Mouse (Mus musculus): ENCODE data around the gene Nqo1.

The Nqo1 gene

GRCm38 (mm10) chr8:107405935-107406334 is 2.9 kb upstream of the Nqo1 start:
- no peak for DNase-seq (ENCODE audit: low read depth, low spot score)

DNA sequence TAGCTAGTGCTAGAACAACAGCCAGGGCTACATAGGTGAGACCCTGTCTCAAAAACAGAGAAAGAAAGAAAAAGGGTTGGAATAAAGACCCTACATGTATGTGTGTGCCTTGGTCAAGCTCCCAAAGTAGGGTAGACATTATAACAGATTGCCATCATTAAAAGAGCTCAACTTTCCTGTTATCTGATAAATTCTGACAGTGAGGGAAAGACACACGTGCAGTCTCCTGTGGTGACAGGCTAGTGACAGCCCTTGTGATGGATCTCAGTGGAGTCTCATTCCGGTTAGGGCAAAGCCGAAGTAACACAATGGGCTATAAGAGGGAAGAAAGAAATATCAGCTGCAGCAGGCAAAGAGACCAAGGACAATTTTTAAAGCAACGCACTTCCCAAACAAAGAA is 1.1 kb upstream of the Nqo1 start:
- DNase-seq (ENCODE audit: low read depth, low spot score) = peak; percentile 61

GRCm38 (mm10) chr8:107401866-107402265 is 1.1 kb downstream of the Nqo1 start:
- DNase-seq (ENCODE audit: low read depth, low spot score) = no peak

DNA sequence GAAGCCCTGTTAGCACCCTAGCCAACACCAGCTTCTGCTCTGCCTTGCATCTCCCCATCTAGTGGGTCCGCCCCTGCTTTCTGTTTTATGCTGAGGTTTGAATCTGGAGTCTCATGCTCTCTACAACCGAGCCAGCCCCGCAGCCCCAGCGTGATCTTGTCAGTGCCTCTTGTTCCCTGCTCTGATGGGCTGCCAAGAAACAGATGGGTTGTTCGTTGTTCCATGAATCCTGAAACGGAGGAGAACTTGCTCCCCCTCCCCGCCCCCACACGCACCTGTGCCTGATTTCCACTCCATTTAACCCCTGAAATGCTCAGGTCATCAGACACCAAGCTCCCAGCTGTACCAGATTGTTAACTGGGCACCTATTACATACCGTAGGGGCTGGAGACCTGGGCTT is 3.5 kb downstream of the Nqo1 start:
- no peak for DNase-seq (ENCODE audit: low read depth, low spot score)

- no peak for DNase-seq (ENCODE audit: low read depth, low spot score)
Measured at GRCm38 (mm10) chr8:107397665-107398064, 5.3 kb downstream of the Nqo1 start.

DNA sequence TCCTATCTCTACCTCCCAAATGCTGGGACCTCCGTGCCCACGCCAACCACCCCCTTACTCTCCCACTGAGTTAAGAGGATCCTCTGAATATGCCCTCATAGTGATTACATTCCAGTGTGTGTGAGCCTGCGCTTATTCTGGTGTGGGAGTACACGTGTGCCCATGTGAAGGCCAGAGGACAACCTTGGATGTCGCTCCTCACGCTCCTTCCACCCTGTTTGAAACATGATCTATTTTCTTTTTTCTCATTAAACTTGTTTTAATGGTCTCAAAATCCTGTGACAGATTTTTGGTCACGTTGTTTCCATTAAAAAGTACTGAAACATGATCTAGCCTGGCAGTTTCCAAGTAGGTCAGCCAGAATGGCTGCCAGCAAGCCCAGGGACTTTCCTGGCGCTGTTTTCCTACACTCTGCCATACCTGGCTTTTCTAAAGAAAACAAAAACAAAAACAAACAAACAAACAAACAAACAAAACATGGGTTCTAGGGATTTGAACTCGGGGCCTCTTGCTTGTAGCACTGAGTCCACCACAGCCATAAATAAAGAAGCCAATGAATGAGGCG is 6.8 kb downstream of the Nqo1 start:
- DNase-seq (ENCODE audit: low read depth, low spot score) = no peak

DNA sequence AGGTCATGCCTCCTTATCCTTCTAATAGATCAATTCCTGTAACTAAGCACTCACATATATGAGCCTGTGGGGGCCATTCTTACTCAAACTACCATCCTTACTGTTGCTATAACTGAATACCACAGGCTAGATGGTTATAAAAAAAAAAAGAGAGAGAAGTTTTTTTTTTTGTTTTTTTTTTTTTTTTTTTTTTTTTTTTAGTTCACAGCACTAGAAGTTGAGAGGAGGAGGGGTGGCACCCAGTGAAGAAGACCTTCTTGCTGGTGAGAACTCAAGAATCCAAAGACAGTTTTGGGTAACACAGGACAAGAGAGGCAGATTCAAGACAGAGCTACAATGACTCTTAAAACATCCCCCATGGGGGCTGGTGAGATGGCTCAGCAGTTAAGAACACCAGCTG is 7.6 kb downstream of the Nqo1 start:
- no peak for DNase-seq (ENCODE audit: low read depth, low spot score)

- no peak for DNase-seq (ENCODE audit: low read depth, low spot score)
Measured at GRCm38 (mm10) chr8:107391136-107391516, 11.9 kb downstream of the Nqo1 start.

DNA sequence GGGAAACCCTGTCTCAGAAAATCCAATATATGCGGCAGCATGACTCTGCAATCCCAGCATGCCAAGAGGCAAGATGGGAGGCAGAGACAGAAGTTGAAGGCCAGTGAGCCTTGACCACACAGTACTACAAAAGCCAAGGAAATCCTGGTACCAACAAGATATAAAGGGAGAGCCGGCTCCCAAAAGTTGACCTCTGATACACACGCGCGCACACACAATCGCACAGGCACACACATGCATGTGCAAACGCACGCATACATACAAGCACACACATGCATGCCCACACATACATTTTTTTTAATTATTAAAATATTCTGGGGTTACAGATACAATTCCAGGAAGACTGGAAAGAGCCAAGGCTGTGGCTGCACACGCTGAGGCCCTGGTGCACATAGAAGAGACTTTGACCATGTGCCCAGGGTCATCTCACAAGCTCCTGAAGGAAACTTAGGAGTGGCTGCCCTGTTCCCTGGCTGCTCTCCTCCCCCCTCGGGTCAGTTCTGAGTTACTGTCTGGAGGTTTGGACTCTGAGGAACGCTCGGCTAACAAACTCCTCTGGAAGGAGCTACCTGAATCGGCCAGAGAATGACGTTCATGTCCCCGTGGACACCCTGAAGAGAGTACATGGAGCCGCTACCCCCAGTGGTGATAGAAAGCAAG is 12.4 kb downstream of the Nqo1 start:
- no peak for DNase-seq (ENCODE audit: low read depth, low spot score)

DNA sequence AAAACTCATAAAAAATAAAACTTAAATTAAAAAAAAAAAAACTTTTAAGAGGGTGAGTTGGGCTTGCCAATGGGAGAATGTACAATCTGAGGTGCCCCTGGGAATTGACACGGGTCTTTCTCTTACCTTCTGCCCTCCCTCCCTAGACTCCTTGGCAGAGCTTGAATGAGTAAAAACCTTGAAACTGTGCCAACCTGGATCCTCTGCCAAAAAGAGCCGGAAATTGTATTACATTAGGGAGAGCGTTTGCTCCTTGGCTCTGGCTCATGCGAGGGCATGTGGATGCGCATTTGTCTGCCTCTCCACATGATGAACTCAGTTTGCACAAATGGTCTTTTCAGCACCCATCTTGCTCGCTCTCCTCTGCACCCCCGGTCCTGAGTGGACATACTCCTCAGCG is 13.4 kb downstream of the Nqo1 start:
- no peak for DNase-seq (ENCODE audit: low read depth, low spot score)

DNA sequence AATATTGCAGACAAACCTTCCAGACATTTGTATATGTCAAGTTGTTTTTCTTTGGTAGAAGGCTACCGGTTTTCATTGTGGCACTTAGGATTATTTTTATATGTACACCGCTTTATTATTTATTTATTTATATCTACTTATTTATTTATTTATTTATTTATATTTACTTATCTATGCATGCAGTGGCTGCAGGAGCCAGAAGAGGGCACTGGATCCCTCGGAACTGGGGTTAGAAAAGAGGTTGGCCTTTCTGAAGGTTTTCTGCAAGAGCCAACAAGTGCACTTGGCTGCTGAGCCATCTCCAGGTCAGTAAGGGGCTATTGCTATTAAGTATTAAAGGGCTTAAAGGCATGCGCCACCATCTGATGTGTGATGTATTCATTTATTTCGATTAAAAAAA is 15.1 kb downstream of the Nqo1 start:
- peak; percentile 79 for DNase-seq (ENCODE audit: low read depth, low spot score)

DNA sequence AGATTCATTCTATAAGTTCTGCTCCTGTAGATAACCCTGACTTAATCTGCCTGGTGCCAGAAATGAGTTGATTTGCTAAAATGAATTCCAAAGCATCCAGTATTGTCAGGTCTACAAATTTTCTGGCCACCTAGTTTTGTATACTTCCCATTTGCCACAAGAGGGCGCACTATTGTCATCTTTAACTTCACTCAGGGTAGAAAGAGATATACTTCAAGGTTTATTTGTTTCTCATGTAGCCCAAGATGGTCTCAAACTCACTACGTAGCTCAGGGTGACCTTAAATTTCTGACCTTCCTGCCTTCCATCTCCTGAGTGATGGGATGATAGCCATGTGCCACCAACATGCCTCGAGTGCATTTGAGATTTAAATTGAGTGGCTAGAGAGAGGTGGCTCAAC is 16.4 kb downstream of the Nqo1 start:
- peak; percentile 76 for DNase-seq (ENCODE audit: low read depth, low spot score)

GRCm38 (mm10) chr8:107386171-107386570 is 16.8 kb downstream of the Nqo1 start:
- DNase-seq (ENCODE audit: low read depth, low spot score) = no peak

GRCm38 (mm10) chr8:107385063-107385462 is 17.9 kb downstream of the Nqo1 start:
- no peak for DNase-seq (ENCODE audit: low read depth, low spot score)

DNA sequence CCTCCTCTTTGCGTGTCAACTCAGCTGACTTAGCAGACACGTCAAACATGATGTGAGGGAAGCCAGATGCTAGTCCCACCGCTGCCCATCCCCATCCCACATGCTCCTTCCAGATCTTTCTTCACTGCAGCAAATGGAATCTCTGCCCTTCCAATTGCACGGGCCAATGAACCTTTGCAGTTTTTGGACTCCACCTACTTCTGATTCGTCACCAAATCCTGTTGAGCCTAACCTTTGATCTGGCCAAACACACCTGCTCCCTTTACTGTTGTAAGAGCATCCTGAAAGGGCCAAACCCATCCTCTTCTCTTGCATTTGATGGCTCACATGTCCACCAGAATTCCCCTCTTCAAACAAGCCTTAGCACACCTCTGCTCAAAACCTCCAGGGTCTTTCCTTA is 18.4 kb downstream of the Nqo1 start:
- peak; percentile 23 for DNase-seq (ENCODE audit: low read depth, low spot score)

GRCm38 (mm10) chr8:107382898-107383297 is 20.1 kb downstream of the Nqo1 start:
- no peak for DNase-seq (ENCODE audit: low read depth, low spot score)

DNA sequence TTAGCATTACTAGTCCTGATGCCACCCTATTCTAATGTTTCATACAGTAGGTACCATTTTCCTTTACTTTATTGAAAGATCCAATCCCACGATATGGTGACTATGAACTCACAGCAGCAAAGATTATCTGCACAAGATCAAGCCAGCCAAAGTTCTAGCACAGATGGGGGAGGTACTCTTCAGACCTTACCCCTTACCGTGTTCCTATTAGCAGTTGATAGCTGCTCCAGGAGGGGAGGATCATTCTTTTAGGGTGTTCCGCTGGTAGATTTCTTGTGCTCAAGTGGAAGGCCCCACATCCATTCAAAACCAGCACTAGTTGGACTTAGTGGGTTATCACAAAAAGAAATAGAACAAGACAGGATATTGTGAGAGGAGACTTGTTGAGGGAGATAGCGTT is 21.3 kb downstream of the Nqo1 start:
- DNase-seq (ENCODE audit: low read depth, low spot score) = no peak

DNA sequence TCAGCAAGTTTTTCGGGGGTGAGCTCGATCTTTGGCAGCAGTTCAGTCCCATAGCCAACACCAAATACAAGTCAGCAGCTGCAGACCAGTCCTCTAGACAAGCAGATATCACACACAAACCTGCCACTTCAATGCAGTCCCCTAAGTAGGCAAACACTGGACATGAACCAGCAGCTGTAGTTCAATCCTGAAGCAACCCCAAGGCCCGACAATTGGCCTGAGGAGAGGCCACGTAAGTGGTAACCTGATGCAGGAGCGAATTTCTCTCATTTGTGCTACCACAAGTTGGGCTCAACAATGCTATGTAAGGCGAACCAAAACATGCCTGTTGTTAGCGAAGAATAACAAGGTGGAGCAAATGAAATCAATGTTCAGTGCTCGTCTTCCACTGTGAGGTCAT is 22.3 kb downstream of the Nqo1 start:
- DNase-seq (ENCODE audit: low read depth, low spot score) = no peak

DNA sequence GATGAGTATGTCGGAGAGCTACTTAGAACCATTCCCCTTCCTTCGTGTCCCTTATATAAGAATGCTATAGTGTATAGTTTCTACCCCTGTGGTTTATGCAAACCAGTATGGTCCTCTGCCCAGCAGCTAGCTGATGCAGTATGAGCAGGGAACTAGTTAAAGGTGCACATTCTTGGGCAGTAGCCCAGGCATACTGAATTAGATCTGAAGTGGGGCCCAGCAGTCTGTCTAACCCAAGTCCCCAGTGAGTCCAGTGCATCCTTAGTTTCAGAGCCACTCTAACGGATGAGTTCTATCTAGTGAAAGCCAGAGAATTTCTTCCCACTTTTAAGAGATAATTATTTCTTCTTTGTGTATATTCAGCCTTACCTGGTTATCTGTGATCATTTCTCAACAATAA is 25.7 kb downstream of the Nqo1 start:
- no peak for DNase-seq (ENCODE audit: low read depth, low spot score)

- DNase-seq (ENCODE audit: low read depth, low spot score) = no peak
Measured at GRCm38 (mm10) chr8:107370311-107370710, 32.7 kb downstream of the Nqo1 start.

Data from R1 (cell line).